Mouse (Mus musculus) frontal cortex, adult (tissue): ENCODE results near the gene Sept11.
A peak's percentile ranks its signal among the peaks of the same experiment; 100 is the strongest.

ENCODE experiments used
- ATAC-seq: cut with Nextera tagmentation; 2 replicates; pipeline ENCODE4 v1.9.2; 2017; ENCODE audit warnings: mild to moderate bottlenecking, moderate library complexity, mixed read lengths; ENCODE audit not compliant: low TSS enrichment

The Sept11 gene

GRCm38 (mm10) chr5:93171420-93171819 lies 78.2 kb downstream of the Sept11 start:
- ATAC-seq = no peak

DNA sequence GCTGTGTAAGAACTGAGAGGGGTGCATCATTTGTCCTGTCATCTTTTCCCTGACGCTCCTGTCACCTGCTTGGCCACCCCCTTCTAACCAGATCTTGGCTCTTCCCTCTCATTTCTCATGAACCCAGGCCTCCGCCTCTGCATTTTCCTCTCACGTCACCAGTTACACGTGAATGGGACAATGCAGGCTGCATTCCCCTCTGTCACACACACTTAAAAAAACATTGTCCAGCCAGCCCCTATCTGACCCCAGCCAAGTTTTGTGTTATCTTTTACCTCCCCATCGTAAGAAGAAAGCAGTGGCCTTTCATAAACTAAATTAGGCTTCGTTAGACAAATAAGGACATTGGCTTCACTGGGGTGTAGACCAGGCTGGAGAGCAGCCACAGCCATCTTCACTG lies 79.3 kb downstream of the Sept11 start:
- no peak for ATAC-seq

GRCm38 (mm10) chr5:93174675-93175074 lies 81.4 kb downstream of the Sept11 start:
- ATAC-seq = no peak

GRCm38 (mm10) chr5:93178616-93179015 lies 85.4 kb downstream of the Sept11 start:
- ATAC-seq = peak; percentile 47

- no peak for ATAC-seq
These were observed 87.0 kb downstream of the Sept11 start for GRCm38 (mm10) chr5:93180252-93180651.

DNA sequence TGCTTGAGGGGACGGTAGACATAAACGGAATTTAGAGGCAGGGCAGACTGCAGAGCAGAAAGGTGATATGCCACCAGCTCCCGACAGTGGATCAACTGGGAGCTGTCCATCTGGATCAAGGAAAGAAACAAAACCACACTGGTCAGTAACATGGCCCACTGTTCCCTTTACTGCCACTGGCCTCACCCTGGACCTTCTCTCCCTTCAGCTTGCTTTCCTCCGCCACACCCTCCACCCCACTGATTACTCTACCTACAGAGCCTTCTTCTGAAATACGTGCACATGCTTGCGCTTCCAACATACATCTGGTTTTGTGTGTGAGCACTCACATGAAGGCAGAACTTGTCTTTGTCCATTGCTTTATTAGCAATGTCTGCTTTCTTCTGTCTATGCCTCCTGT lies 90.1 kb downstream of the Sept11 start:
- ATAC-seq = no peak

- no peak for ATAC-seq
These were observed 91.3 kb downstream of the Sept11 start for GRCm38 (mm10) chr5:93184548-93184947.

GRCm38 (mm10) chr5:93189607-93190006 lies 96.4 kb downstream of the Sept11 start:
- no peak for ATAC-seq

GRCm38 (mm10) chr5:93190428-93190827 lies 97.2 kb downstream of the Sept11 start:
- no peak for ATAC-seq

- no peak for ATAC-seq
These were observed 105.0 kb downstream of the Sept11 start for GRCm38 (mm10) chr5:93198232-93198631.

- no peak for ATAC-seq
These were observed 107.9 kb downstream of the Sept11 start for GRCm38 (mm10) chr5:93201181-93201580.

GRCm38 (mm10) chr5:93205371-93206108 lies 112.3 kb downstream of the Sept11 start:
- ATAC-seq = peak; percentile 21

DNA sequence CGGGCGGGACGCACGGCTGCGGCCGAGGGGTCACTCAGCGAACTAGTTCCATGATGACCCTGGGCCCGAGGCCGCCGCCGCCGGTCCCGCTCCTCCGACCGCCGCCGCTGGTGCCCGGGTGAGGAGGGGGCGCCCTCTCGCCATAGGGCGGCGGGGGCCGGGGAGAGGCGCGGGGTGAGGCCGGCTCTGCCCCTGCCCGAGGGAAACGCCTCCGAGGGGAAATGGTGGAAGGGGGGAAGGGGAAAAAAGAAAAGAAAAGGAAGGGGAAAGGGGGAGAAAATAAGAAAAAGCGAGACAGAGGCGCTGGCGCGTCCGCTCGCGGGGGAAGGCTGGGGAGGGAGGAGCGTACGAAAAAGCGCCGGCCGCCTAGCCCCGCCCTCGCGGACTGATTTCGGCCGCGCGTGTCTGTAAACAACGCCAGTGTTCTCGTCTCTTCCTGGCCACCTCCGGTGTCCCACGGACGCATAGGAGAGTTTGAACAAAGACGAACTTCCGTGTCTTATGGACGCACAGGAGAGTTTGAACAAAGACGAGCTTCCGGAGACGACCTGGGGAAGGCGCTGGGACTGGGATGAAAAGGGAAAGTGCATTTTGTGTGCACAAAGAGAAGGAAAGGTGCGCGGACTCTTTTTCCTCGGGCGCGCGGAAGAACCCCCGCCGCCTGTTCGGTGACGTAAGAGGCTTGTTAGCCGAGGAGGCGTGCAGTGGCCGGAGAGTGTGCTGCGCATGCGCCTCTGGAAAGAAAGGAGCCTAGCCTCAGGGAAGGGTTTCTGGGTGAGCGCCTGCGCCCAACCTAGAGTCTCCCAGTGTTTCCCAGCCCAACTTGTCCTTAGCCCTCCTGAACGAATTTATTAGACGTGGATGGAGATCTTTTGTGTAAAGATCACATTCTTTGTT lies 113.1 kb downstream of the Sept11 start, which contains the start of the genes Ccni and 2010109A12Rik:
Gene Ccni, minus strand, starts transcription at position 387 of the 897 bp plus-strand sequence.
Gene 2010109A12Rik, plus strand, starts transcription at position 410 of the 897 bp plus-strand sequence.
- ATAC-seq = peak; percentile 97

- ATAC-seq = no peak; the same call in 1 of the 2 replicates
These were observed 113.7 kb downstream of the Sept11 start for GRCm38 (mm10) chr5:93207006-93207348.

DNA sequence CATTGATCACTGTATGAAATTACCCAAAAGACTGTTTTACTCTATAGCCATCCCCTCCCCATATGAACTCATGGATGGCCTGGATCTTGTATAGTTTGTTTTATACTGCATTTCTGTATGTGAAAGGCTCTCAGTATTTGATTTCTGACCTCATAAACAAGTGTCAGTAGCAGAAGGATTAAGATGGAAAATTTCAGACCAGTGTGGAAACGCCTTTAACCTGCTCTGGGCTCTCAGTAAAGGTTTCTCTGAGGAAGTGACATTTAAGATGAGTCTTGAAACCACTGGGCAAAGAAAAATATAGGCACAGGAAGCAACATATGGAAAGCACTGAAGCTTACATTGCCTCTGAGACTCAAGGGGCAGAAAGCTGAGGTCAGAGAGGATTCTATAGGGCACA lies 114.3 kb downstream of the Sept11 start:
- no peak for ATAC-seq

- no peak for ATAC-seq
These were observed 125.1 kb downstream of the Sept11 start for GRCm38 (mm10) chr5:93218375-93218774.

DNA sequence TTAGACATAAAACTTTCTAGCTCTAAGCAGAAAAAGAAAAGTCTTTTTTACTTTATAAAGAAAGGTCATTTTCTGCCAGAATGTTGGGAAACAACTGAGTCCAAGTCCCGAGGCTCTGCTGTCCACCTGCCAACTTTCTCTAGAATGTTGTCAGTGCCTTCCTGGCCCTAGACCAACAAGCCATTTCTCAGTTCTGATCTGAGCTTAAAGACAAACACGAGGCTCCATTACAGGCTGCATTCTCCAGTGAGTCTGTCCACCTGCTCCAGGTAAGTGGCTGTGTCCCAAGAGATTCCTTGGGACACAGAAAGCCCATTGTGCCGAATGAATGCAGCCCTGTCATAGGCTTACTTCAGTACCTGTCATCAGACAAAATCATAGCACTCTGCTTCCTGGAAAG lies 128.4 kb downstream of the Sept11 start:
- ATAC-seq = no peak

DNA sequence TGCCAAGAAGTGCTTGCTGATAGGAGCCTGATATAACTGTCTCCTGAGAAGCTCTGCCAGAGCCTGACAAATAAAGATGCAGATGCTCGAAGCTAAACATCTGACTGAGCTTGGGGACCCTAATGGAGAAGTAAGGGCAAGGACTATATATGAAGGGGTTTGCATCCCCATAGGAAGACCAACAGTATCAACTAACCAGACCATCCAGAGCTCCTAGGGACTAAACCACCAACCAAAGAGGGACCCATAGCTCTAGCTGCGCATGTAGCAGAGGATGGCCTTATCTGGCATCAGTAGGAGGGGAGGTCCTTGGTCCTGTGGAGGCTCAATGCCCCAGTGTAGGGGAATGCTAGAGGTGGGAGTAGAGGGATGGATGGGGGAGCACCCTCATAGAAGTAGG lies 131.3 kb downstream of the Sept11 start:
- ATAC-seq = no peak
